Mouse (Mus musculus): ENCODE results near the gene Msh5.
A peak's percentile ranks its signal among the peaks of the same experiment; 100 is the strongest.

The Msh5 gene

DNA sequence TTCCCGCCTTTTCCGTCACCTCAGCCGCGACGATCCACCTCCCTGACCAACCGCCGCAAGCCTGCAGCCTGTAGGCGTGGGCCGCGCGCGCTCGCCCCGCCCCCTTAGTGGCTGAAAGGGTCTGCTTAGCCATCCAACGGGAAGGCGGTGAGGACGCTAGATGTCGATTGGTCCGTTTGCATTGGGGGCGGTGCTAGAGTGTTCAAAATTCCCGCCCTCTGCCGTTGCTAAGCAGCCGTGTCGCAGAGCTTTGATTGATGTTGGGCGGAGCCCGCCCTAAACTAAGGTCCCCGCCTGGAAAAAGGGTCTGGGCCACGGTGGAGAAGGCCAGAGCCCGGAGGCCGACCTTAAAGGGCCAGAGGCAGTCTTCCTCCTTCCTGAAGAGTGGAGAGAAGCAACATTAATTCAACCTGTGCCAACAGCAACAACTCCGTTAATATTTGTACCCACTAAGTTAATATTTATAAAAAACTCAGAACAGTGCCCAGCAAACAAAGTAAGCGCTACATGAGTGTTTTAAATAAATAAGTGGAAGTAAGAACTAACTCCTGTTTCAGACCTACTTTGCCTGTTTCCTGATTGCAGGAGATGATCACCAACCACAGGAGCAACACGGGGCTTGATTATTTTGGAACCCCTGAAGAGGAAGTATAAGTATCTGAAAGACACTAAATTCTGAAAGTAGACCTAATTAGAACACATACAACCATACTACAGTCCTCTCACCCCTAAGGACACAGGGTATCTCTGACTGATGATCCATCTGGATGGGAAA lies at the start of gene Msh5:
TSS of gene Msh5 (minus strand) at position 65 of the 775 bp plus-strand sequence.
- DNase-seq (ENCODE audit: low spot score in 2 of 2): peak; percentile 97 to 98

DNA sequence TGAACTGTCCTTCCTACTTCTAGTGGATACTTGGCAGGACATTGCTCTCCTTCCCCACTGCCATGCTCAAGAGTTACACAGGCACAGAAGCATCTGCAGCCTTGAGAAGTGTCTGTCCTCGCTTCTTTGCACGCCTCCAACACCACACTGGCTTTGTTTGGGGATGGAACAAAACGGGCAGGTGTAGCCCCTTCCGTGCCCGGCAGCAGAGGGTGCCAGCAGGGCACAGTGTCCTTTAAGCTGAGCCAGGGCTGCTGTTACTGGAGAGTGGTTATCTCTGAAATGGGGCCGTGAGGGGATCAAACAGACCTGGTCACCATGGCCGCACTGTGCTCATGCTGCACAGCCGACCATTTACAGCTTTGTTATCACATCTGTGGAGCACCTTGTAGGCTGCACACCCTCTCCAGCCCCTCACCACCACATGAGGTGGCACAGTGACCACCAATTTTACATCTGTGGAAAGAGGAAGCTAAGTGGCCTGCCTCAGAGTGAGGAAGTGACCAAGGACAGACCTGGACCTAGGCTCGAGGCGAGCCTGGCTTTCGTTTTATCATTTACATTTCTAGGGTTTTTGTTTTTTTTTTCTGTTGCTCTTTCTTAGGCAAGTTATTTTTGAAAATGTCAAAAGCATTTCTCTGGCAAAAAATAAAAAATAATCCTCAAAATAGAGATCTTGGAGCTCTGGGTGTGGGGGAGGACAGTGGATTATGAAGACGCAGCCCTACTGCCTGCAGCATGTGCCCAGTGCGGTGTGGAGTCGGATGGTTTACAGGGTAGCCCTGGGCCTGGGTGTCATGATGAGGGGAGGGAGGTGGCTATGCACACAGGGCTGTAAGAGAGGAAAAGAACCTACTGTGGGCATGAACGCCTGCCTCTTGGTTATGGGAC lies 48.2 kb upstream of the Msh5 start:
- DNase-seq (ENCODE audit: low spot score in 2 of 2): no peak

GRCm38 (mm10) chr17:35092403-35093198 lies 46.1 kb upstream of the Msh5 start:
- no peak for DNase-seq (ENCODE audit: low spot score in 2 of 2)

- no peak for DNase-seq (ENCODE audit: low spot score in 2 of 2)
Measured at GRCm38 (mm10) chr17:35090166-35090932, 43.8 kb upstream of the Msh5 start.

DNA sequence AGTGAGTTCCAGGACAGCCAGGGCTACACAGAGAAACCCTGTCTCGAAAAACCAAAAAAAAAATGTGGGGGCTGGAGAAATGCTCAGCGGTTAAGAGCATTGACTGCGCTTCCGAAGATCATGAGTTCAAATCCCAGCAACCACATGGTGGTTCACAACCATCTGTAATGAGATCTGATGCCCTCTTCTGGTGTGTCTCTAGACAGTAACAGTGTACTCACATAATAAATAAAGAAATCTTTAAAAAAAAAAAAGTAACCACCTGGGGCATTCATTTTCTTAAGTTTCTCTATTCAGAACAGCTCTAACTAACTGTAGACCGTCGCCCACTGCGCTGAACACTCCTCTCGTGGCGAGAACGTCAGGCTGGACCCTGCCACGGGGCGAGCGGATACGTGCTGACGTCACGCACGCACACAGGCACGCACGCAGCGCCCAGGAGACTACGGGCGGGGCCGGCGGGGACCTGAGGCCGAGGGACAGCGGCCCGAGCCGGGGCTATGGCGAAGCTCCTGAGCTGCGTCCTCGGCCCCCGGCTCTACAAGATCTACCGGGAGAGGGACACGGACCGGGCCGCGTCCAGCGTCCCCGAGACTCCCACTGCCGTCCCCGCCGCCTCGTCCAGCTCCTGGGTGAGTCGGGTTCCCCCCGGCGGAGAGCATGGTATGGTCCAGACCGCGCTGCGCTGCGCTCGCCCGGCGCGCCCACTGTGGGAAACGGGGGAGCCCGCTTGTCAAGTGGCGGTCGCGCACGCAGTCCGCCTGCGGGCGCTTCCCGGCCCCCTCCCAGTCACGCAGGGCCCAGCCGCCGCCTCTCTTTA lies 42.5 kb upstream of the Msh5 start, which contains the start of gene Abhd16a:
TSS of gene Abhd16a (plus strand) at position 439 of the 820 bp plus-strand sequence.
- DNase-seq (ENCODE audit: low spot score in 2 of 2): peak; percentile 96

GRCm38 (mm10) chr17:35088151-35088550 lies 41.6 kb upstream of the Msh5 start:
- no peak for DNase-seq (ENCODE audit: low spot score in 2 of 2)

GRCm38 (mm10) chr17:35085208-35085865 lies 38.8 kb upstream of the Msh5 start, which contains the start of gene Ly6g6f:
TSS of gene Ly6g6f (minus strand) at chr17:35085610.
- DNase-seq (ENCODE audit: low spot score in 2 of 2): no peak

GRCm38 (mm10) chr17:35083929-35084497 lies 37.5 kb upstream of the Msh5 start:
- DNase-seq (ENCODE audit: low spot score in 2 of 2): no peak

DNA sequence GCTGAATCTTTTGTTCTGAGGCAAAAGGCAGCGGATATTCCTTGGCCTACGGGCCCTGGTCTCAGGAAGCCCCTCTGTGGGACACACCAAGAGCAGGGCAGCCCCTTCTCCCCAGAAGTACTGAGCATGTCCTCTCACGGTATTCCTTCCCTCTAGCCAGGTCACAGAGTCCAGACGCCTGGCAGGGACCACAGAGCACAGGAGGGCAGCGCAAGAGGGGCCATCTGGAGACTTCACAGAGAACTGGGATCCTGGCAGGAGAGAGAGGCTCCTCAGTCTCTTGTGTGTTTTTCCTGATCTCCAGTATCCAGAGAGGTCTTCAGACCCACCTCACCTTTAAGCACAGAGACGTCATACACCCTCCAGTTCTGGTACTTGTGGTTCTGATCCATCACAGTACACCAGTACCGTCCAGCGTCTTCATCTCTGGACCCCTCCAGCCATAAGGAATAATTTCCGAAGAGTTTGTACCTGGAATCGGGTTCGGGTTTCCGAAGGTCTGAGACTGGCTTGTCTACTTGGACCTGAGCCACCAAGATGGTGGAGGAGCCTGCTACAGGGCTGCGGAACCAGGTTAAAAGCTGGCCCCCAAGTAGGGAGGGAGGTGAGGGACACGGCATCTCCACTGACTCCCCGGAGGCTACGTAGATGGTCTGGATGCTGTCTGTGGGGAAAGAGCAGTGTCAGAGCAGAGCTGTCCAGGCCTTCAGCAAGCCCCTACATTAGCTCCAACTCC lies 36.5 kb upstream of the Msh5 start:
- DNase-seq (ENCODE audit: low spot score in 2 of 2): no peak

DNA sequence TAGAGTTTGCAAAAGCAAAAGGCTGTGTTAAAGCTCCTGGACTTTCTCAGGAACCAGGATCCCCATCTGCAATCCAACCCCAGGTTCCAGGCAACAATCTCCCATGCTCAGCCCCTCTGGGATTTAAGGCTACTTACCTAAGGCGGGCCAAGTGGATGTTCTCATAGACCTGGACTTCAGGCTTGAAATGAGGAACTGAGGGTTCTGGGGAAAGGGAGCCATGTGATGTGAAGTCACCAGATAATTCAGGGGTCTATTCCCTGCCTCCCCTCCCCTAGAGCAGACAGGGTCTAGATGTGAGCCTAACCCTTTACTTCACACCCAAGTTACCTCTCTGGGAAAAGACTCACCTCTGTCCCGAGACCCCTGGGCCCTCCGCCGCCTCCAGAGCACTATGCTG lies 34.2 kb upstream of the Msh5 start:
- no peak for DNase-seq (ENCODE audit: low spot score in 2 of 2)

GRCm38 (mm10) chr17:35080248-35080647 lies 33.7 kb upstream of the Msh5 start:
- DNase-seq (ENCODE audit: low spot score in 2 of 2): no peak

DNA sequence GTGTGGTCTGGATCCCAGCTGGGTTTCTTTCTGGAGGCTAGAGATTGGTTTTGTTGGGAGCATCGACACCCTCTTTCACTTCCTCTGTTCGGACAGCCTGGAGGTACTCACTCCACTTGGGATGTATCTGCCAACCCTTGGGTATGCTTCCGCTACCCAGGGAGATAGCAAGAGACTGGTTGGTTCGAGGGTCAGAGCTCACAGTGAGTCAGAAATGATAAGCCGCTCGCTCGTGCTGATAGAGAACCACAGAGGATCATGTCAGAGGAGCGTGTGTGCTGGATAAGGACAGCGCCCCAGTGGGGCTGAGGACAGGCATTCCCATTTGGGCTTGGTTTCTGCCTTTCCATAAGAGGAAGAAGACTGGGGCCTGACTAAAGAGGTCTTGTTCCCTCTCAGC lies 33.2 kb upstream of the Msh5 start:
- no peak for DNase-seq (ENCODE audit: low spot score in 2 of 2)

- DNase-seq (ENCODE audit: low spot score in 2 of 2): peak in 1 of 2 experiments; percentile 50
Measured at GRCm38 (mm10) chr17:35077786-35078233, 31.3 kb upstream of the Msh5 start, which contains the start of gene Ly6g6d. TSS of gene Ly6g6d (minus strand) at chr17:35078065.

- DNase-seq (ENCODE audit: low spot score in 2 of 2): peak in 1 of 2 experiments; percentile 25
Measured at GRCm38 (mm10) chr17:35077285-35077684, 30.7 kb upstream of the Msh5 start.

DNA sequence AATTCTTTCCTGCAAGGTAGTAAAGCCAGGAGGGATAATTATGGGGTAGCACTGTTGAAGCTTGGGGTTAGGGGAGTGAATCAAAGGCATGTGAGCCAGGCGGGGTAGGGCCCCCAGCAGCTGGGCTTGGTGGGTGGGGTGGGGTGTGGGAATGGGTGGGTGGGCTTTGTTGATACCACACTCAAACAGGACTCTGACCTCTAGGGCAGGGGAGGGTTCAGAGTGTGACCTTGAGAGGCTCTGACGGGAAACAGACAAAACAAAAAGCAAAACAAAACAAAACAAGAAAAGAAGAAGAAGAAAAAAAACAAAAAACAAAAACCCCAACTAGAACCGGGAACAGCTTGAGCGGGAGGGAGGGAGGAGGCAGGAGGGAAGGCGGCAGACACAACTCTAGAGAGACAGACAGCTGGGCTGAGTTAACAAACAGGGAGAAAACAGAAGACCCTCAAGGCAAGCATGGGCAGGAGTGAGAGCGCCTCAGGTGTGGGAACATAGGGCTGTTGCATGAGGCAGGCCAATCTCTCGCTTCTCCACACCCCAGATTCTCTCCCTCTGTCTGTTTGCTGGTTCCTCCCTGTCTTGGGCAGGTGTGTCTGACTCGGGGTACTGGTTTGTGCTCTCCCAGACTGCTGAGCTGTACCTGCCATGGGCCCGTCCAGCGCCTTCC lies 30.1 kb upstream of the Msh5 start, which contains the start of gene Ly6g6e:
TSS of gene Ly6g6e (plus strand) at position 396 of the 670 bp plus-strand sequence.
- DNase-seq (ENCODE audit: low spot score in 2 of 2): no peak

DNA sequence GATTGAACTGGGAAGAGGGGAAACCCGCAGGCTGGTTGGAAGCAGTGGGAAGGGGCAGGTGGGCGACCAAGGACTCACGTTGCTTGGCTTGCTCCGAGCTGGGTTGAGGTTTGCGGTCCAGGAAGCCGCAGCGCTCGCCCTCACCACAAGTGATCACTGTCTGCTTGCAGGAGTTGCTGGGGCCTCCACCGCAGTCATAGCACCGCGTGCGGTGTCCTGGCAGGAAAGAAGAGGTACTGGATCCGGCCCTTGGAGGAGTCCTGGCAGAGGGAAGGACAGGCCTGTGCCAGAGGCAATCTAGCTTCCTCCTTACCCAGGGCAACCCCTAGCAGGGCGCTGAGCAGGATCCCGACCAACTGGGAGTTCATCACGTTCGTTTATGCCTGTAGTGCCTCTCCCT lies 27.6 kb upstream of the Msh5 start:
- no peak for DNase-seq (ENCODE audit: low spot score in 2 of 2)

- DNase-seq (ENCODE audit: low spot score in 2 of 2): no peak
Measured at GRCm38 (mm10) chr17:35071454-35071853, 24.9 kb upstream of the Msh5 start.
